Mouse (Mus musculus): ENCODE results near the gene Wdr46. TPM values are rescaled to one million over a fixed set of nuclear protein-coding genes. Genes with fewer than 3 reads are reported as not detected.
"Not testable (repeated sequence)": the region's sequence is repeated elsewhere in the genome, so short reads cannot be mapped to it uniquely, and the experiment has no call there.

Gene Wdr46
- polyA plus RNA-seq (2015; fragmentation: Nextera tagmentation; extraction: Ambion mirVana) = 20.1 and 20.3 TPM in 2 replicates

DNA sequence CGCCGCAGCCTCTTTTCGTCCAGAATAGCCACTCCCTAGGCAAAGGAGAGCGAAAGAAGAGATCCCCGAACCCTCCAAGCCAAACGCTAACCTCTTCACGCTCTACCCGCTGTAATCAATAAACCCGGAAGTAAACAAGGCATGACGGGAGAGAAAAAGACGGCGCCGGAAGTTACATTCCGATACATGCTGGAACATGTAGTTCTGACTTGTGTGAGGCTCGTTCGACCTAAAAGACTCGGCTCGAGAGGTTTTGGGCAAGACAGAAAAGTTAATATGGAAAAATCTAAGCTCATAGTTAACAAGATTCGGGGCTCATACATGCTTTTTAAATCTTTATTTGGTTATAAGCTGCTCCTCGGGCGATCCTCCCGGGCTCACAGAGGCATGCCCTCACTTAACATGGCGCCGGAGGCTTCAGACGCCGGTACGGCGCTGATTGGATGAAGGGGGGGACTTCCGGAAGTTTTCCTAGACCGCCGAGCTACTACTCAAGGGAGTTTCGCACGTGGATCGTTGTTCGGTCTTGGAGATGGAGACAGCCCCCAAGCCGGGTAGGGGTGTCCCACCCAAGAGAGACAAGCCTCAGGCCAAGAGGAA is at the start of gene Wdr46, which contains the start of gene Pfdn6:
Gene Wdr46, plus strand, starts transcription at position 455 of the 600 bp plus-strand sequence.
Gene Pfdn6, minus strand, starts transcription at position 138 of the 600 bp plus-strand sequence.
- Histone ChIP-seq H3K4me2 (ENCODE audit: low read length) (peak within 1 kb of the TSS; percentile 95), H3K27ac (no peak within 1 kb of the TSS; the same call in 1 of the 2 replicates), H3K9ac (ENCODE audit: low read depth, low read length) (peak within 1 kb of the TSS; percentile 83), H3K36me3 (ENCODE audit: insufficient read depth, low read length) (peaks cover 22% of the 10 kb centered on the region), H3K4me3 (replicated peaks; ENCODE audit: low read depth, low read length) (peak within 1 kb of the TSS; percentile 63), H3K4me1 (replicated peaks; ENCODE audit: insufficient read depth, low read length) (peaks cover 7% of the 10 kb centered on the region; the same call in 1 of the 2 replicates), H3K9me3 (replicated peaks; ENCODE audit: low read length) (no peaks in the 10 kb centered on the region), H3K27me3 (ENCODE audit: insufficient read depth, low read length) (no peaks in the 10 kb centered on the region)
- no peak for TF ChIP-seq CTCF (IDR thresholded peaks at IDR 0.05; ENCODE audit: low read depth)
- under 1% methylated on average over 36 of the region's 36 CpGs for WGBS
- ATAC-seq (replicated peaks; ENCODE audit: low FRiP score, low read depth) (peak; percentile 74), DNase-seq (ENCODE audit: low spot score) (peak; percentile 97)

DNA sequence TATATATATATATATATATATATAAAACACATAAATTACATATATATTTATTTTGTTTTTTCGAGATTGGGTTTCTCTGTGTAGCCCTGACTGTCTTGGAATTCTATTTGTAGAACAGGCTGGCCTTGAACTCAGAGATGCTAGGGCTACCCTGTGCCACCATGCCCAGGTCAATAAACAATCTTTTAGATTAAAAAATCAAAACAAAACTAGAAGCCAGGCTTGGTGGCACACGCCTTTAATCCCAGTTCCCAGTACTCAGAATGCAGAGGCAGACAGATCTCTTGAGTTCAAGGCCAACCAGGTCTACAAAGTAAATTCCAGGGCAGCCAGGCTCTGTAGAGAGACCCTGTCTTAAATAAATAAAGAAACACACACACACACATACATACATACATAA is 49.1 kb upstream of the Wdr46 start:
- H3K36me3 ChIP-seq (ENCODE audit: insufficient read depth, low read length) = no peaks in the 10 kb centered on the region
- no peak overlapping the region for H3K27ac ChIP-seq
- no peak for TF ChIP-seq CTCF (IDR thresholded peaks at IDR 0.05; ENCODE audit: low read depth)
- 70% methylated on average over 2 of the region's 2 CpGs for WGBS
- H3K4me2 ChIP-seq (ENCODE audit: low read length) = no peak overlapping the region
- no peaks in the 10 kb centered on the region for H3K4me1 ChIP-seq (replicated peaks; ENCODE audit: insufficient read depth, low read length)
- DNase-seq (ENCODE audit: low spot score) (no peak), ATAC-seq (replicated peaks; ENCODE audit: low FRiP score, low read depth) (no peak)
- no peaks in the 10 kb centered on the region for H3K9me3 ChIP-seq (replicated peaks; ENCODE audit: low read length)
- H3K4me3 ChIP-seq (replicated peaks; ENCODE audit: low read depth, low read length) = no peak overlapping the region
- H3K9ac ChIP-seq (ENCODE audit: low read depth, low read length) = no peak overlapping the region
- H3K27me3 ChIP-seq (ENCODE audit: insufficient read depth, low read length) = no peaks in the 10 kb centered on the region

DNA sequence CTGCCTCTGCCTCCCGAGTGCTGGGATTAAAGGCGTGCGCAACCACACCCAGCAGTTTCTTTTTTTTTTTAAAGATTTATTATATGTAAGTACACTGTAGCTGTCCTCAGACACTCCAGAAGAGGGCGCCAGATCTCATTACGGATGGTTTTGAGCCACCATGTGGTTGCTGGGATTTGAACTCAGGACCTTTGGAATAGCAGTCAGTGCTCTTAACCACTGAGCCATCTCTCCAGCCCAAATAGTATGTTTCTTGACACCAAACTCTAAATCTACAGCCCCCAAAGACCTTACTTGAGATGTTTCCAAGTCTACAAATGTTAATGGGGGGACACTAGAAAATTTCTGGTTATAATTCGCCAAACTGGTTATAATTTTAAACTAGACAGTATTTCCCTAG is 48.6 kb upstream of the Wdr46 start:
- TF ChIP-seq CTCF (IDR thresholded peaks at IDR 0.05; ENCODE audit: low read depth) = peak; percentile 37; the same call in 1 of the 2 replicates
- H3K9me3 ChIP-seq (replicated peaks; ENCODE audit: low read length); H3K4me1 ChIP-seq (replicated peaks; ENCODE audit: insufficient read depth, low read length); H3K27me3 ChIP-seq (ENCODE audit: insufficient read depth, low read length); H3K9ac ChIP-seq (ENCODE audit: low read depth, low read length); H3K4me2 ChIP-seq (ENCODE audit: low read length); H3K36me3 ChIP-seq (ENCODE audit: insufficient read depth, low read length); DNase-seq (ENCODE audit: low spot score); H3K4me3 ChIP-seq (replicated peaks; ENCODE audit: low read depth, low read length); H3K27ac ChIP-seq; ATAC-seq (replicated peaks; ENCODE audit: low FRiP score, low read depth): not testable (repeated sequence)
- WGBS = 70% methylated on average over 6 of the region's 6 CpGs

DNA sequence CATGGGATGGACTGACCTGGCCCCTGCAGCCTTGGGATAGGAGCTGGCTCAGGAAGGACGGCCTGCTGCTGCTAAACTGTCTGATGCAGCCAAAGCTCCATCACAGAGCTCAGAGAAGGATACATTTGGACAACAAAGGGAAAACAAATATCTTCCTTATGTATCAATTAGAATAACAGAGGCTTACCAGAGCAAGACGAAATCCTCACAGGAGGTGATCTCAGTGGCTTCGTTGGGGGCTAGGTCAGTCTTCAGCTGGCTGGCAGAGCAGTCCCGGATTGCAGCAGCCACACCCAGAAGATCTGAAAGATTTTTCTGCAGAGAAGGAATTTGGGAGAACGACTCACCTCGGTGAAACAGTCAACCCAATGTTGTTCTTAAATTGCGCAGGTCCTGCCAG is 48.0 kb upstream of the Wdr46 start:
- TF ChIP-seq CTCF (IDR thresholded peaks at IDR 0.05; ENCODE audit: low read depth) = no peak
- Histone ChIP-seq H3K36me3 (ENCODE audit: insufficient read depth, low read length) (no peaks in the 10 kb centered on the region), H3K27me3 (ENCODE audit: insufficient read depth, low read length) (no peaks in the 10 kb centered on the region), H3K27ac (no peak overlapping the region), H3K4me1 (replicated peaks; ENCODE audit: insufficient read depth, low read length) (no peaks in the 10 kb centered on the region), H3K4me3 (replicated peaks; ENCODE audit: low read depth, low read length) (no peak overlapping the region), H3K4me2 (ENCODE audit: low read length) (no peak overlapping the region), H3K9ac (ENCODE audit: low read depth, low read length) (no peak overlapping the region), H3K9me3 (replicated peaks; ENCODE audit: low read length) (no peaks in the 10 kb centered on the region)
- no peak for ATAC-seq (replicated peaks; ENCODE audit: low FRiP score, low read depth)
- no peak for DNase-seq (ENCODE audit: low spot score)
- 25% methylated on average over 7 of the region's 7 CpGs for WGBS

DNA sequence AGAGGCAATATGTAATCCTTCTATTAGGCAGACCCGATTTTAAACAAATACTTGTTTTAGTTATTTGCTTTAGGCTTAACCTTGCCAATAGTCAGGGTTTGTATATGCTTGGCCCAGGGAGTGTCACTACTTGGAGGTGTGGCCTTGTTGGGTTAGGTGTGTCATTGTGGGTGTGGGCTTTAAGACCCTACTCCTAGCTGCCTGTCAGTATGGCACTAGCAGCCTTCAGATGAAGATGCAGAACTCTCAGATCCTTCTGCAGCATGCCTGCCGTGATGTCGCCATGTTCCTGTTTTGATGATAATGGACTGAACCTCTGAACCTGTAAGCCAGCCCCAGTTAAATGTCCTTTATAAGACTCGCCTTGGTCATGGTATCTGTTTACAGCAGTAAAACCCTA is 47.4 kb upstream of the Wdr46 start:
- H3K36me3 ChIP-seq (ENCODE audit: insufficient read depth, low read length); H3K9ac ChIP-seq (ENCODE audit: low read depth, low read length); DNase-seq (ENCODE audit: low spot score); H3K27me3 ChIP-seq (ENCODE audit: insufficient read depth, low read length); ATAC-seq (replicated peaks; ENCODE audit: low FRiP score, low read depth); H3K4me2 ChIP-seq (ENCODE audit: low read length); H3K4me3 ChIP-seq (replicated peaks; ENCODE audit: low read depth, low read length); H3K4me1 ChIP-seq (replicated peaks; ENCODE audit: insufficient read depth, low read length); H3K9me3 ChIP-seq (replicated peaks; ENCODE audit: low read length); H3K27ac ChIP-seq: not testable (repeated sequence)
- WGBS = 69% methylated on average over 4 of the region's 4 CpGs

DNA sequence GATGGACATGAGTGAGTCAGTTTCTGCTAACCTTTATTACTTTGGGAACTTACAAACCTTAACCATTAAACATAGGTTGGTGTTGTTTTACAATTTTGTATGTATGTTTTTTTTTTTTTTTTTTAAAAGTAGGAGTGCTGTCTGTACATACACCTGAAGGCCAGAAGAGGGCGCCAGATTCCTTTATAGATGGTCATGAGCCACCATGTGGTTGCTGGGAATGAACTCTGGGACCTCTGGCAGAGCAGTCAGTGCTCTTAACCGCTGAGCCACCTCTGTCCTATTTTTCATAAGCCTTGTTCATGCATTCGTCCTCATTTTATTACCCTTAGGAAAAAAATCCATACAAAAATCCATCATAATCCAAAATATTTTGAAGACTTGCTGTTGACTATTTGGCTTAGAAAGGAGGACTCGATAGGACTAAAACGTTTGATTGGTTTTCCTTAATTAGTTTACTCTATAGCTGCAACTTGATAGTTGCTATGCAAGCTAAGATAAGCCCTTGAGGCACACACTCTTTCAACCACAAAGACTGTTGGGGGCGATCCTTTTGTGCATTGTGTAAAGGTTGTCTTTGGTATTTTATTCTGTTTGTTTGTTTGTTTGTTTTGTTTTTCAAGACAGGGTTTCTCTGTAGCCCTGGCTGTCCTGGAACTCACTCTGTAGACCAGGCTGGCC is 43.2 kb upstream of the Wdr46 start:
- Histone ChIP-seq H3K27ac (no peak overlapping the region), H3K9me3 (replicated peaks; ENCODE audit: low read length) (no peaks in the 10 kb centered on the region), H3K27me3 (ENCODE audit: insufficient read depth, low read length) (no peaks in the 10 kb centered on the region), H3K9ac (ENCODE audit: low read depth, low read length) (no peak overlapping the region), H3K4me2 (ENCODE audit: low read length) (no peak overlapping the region), H3K36me3 (ENCODE audit: insufficient read depth, low read length) (no peaks in the 10 kb centered on the region), H3K4me1 (replicated peaks; ENCODE audit: insufficient read depth, low read length) (no peaks in the 10 kb centered on the region), H3K4me3 (replicated peaks; ENCODE audit: low read depth, low read length) (no peak overlapping the region)
- 46% methylated on average over 6 of the region's 6 CpGs for WGBS
- peak; percentile 89 for TF ChIP-seq CTCF (IDR thresholded peaks at IDR 0.05; ENCODE audit: low read depth)
- ATAC-seq (replicated peaks; ENCODE audit: low FRiP score, low read depth) (no peak; the same call in 1 of the 2 replicates), DNase-seq (ENCODE audit: low spot score) (peak; percentile 85)

DNA sequence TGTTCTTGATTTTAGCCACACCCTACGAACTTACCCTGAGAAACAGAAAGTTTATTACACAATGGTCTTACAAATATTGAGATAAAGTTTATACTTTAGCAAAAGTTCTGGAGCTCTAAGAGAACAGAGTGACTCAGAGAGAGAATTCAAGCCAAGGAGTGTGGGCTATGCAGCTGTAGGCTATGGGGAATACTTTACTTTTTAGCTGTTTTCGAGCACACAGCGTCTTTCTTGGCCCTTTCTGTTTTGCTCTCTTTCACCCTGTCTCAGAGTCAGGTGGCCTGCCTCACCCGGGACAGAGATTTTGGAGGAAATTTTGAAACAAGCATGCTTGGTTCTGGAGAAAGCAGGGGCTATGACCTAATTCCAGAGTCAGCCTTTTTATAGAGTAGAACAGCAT is 42.3 kb upstream of the Wdr46 start:
- not testable (repeated sequence) for H3K9me3 ChIP-seq (replicated peaks; ENCODE audit: low read length); H3K9ac ChIP-seq (ENCODE audit: low read depth, low read length); DNase-seq (ENCODE audit: low spot score); H3K4me1 ChIP-seq (replicated peaks; ENCODE audit: insufficient read depth, low read length); H3K27me3 ChIP-seq (ENCODE audit: insufficient read depth, low read length); H3K36me3 ChIP-seq (ENCODE audit: insufficient read depth, low read length); H3K4me2 ChIP-seq (ENCODE audit: low read length); ATAC-seq (replicated peaks; ENCODE audit: low FRiP score, low read depth); H3K4me3 ChIP-seq (replicated peaks; ENCODE audit: low read depth, low read length); H3K27ac ChIP-seq
- WGBS = 87% methylated on average over 4 of the region's 4 CpGs
